Mouse (Mus musculus) bone marrow macrophage, adult 2 months (primary cell): ENCODE results near the gene D8Ertd738e.

Experiments
- CTCF ChIP-seq: IDR thresholded peaks from 2 replicates; pipeline ENCODE4 v1.5.1; 2012; ENCODE audit warnings: low read depth, mild to moderate bottlenecking, low read length, moderate library complexity
- POLR2A ChIP-seq: IDR thresholded peaks from 2 replicates; pipeline ENCODE4 v1.6.1; 2012; ENCODE audit warnings: mild to moderate bottlenecking, low read depth, low read length, borderline replicate concordance

GRCm38 (mm10) chr8:84233055-84233454, 16.5 kb downstream of the D8Ertd738e start:
- TF ChIP-seq POLR2A (no peak), CTCF (no peak)
